Mouse (Mus musculus) spleen, postnatal 36 days (tissue): ENCODE data around the gene Rps15.
A peak's percentile ranks its signal among the peaks of the same experiment; 100 is the strongest.
"Not testable (repeated sequence)": the region's sequence is repeated elsewhere in the genome, so short reads cannot be mapped to it uniquely, and the experiment has no call there.

ENCODE experiments used
- DNase-seq, 2 experiments: peaks; one replicate each; pipeline ENCODE4 v3.0.0; 2022; ENCODE audit warnings: low spot score in 2 of 2, mixed read lengths in 1 of 2

The Rps15 gene

GRCm38 (mm10) chr10:80292251-80293146, at the start of gene Rps15:
Gene Rps15 (plus strand): TSS chr10:80292453.
- peak; percentile 94 for DNase-seq

DNA sequence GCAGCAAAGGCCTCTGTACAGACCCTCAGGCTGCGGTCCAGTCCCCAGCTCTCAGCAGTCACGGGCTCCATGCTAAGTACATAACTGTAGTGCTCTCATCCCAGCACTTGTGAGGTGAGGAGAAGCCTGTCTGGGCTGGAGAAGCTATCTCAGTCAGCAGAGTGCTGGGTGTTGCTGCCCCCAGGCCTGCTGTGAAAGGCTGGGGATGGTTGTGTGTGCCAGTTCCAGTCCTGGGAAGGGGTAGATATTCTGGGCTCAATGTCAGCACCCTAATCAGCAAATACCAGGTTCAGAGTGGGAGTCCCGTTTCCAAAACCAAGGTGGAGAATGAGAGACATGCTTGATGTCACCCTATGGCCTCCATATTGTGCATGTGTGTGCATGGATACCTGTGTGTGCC, 49.6 kb upstream of the Rps15 start:
- no peak for DNase-seq

GRCm38 (mm10) chr10:80244791-80245399, 47.4 kb upstream of the Rps15 start:
- no peak for DNase-seq

GRCm38 (mm10) chr10:80245600-80245999, 46.7 kb upstream of the Rps15 start:
- peak; percentile 70 to 79 for DNase-seq

GRCm38 (mm10) chr10:80247849-80248248, 44.4 kb upstream of the Rps15 start:
- no peak for DNase-seq

- not testable (repeated sequence) for DNase-seq
Measured at GRCm38 (mm10) chr10:80248437-80248836, 43.8 kb upstream of the Rps15 start.

- peak; percentile 93 to 96 for DNase-seq
Measured at GRCm38 (mm10) chr10:80248971-80249640, 43.1 kb upstream of the Rps15 start, which contains the start of gene Ndufs7. Gene Ndufs7 (plus strand): TSS chr10:80249121.

GRCm38 (mm10) chr10:80250059-80250458, 42.2 kb upstream of the Rps15 start:
- DNase-seq = no peak

DNA sequence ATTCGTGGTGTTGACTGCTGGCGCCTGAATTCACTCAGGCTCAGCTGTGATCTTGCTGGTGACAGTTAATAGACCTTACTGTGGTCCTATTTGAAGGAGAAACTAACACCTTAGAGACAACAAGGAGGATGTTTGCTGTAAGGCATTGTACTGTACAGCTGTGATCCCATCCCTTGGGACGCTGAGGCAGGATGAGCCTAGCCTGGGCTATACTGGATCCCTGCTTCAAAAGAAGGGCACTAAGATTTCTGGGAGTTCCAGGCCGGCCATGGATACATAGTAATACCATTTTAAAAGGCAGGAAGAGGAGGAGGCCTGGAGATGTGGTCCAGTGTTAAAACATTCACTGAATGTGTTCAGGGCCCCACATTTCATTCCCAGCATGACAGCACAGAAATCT, 41.7 kb upstream of the Rps15 start:
- DNase-seq = no peak

GRCm38 (mm10) chr10:80252011-80252410, 40.2 kb upstream of the Rps15 start:
- DNase-seq = no peak

DNA sequence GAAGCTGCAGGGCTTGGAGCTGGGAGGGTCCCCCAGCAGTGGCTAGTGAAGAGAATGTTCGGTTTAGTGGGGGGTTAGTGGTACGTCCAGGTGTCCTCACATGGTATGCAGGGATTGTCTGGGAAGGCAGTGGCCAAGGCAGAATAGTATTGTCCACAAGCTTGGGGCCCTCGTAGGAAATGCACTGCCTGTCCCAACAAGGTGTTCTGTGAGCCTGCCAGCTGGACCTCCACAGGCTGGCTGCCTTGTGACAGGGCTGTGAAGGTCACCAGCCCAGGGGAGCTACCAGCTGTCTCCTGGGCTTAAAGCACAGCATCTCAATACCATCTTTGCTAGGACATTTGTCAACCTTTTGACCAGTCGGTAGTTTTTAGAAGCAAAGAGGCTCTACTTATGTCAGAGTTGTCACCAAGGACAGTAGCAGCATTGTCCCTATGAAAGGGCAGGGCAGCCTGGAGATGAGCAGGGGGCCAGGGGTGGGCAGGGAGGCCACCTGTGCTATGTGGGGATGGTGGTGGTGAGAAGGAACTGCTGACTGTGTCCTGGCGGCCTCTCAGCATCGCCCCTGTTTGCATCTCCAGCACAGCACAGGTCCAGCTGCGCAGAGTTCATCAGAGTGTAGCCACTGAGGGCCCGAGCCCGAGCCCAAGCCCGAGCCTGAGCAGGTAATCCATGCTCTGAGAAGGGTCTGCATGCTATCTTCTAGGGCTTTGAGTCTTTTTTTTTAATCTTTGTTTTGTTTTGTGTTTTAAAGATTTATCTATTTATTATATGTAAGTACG, 39.6 kb upstream of the Rps15 start:
- DNase-seq = no peak

- no peak for DNase-seq
Measured at GRCm38 (mm10) chr10:80253551-80253950, 38.7 kb upstream of the Rps15 start.

DNA sequence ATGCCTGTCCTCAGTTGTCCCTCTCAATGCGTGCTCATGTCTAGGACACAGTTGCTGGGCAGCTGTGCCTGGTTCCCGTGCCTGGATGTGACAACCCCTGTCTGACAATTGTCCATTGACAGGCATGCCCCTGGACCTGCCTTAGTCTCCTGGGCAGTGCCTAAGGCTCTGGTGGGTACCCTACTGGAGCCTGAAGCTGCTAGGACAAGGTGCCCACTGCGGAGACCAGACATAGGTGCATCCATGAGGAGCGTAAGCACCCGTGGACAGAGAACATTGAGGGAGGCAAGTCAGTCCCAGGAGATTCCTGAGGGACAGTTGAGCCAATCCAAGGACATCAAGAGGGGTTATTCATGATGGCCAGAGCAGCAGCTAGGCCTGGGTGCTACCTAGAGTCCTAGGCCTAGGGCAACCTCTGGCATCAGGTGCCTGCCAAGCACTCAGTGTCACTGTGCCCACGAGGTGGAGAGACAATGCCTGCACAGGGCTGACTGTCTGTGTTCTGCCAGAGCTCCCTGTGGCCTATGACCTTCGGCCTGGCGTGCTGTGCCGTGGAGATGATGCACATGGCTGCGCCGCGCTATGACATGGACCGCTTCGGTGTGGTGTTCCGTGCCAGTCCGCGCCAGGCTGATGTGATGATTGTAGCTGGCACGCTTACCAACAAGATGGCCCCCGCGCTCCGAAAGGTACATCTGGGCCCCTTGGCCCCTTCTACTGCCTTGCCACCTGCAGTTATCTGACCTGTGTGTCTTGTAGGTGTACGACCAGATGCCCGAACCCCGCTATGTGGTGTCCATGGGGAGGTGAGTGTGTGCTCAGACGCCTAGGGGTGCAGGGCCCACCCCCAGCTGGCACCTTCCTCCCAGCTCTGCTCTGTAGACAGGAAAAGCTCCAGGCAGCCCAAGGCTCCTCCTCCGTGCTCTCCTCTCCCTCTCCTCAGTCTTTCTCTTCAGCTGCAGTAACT, 37.6 kb upstream of the Rps15 start:
- DNase-seq = no peak

DNA sequence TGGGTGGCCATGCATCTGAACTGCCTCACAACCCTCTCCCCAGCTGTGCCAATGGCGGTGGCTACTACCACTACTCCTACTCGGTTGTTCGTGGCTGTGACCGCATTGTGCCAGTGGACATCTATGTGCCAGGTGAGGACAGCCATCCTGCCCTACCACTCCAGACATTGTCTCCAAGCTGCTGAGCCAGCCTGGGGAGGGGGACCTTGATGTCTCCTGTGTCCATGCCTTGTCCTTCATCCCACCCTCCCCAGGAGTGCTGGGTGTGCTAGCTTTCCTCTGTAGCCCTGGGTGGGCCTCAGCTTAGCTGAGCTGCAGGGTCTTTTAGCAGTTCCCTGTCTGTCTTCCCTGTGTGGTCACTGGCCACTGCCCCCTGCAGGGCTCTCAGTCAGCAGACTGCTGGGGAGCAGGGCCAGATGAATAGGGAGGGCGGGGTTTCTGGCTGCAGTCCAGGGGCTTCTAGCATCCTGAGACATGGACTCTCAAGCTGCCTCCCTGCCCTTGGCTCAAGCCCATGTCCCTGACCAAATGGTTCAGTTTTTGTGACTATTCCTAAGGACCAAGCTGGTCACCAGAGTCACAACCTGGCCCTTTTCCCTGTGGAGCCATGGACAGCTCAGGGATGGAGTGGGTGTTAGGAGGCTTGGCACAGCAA, 36.2 kb upstream of the Rps15 start:
- DNase-seq = no peak

DNA sequence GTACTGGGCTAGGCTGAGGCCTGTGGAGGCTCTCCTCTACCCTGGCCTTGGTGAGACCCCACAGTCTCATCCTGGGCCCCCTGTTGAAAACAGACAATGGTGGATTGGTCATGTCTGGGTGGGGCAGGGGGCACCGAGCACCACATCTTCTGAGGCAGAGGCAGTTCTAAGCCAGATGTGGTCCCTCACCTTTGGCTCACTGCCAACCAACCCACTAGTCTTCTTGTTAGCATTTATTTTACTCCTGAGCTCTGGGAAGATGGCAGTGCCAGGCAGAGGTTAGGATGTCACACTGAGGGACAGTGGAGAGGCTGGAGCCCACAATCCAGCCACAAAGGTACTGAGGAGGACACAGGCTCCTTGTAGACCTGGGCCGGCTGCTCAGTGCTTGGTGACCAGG, 34.3 kb upstream of the Rps15 start:
- no peak for DNase-seq

DNA sequence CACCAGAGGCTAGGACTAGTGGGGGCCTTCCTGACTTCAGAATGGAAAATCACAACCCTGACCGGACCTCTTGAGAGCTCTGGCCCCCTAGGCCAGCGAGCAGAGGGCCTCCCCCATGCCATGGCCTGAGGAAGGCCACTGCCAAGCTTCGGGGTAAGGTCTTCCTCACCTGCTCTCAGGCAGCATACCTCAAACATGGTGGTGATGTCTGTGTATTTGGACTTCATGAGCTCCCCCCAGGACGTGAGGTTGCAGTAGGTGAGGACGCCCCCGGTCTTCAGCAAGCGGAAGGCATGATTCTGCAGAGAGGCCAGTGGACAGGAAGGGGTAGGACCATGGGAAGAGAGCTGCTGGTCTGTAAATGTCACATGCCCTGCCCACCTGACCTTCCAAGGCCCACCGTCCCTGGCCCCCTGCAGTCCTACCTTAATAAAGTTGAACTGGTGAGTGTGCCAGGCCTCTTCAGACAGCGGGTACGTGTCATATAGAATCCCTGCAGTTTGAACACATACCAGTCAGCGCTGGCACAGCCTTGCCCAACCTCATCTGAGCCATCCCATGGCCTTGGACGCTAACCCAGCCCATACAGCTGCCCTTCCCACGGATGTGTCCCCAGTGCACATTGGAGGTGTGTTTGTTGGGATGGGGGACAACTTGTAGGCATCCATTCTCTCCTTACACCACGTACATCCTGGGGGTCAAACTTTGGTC, 33.3 kb upstream of the Rps15 start:
- no peak for DNase-seq

GRCm38 (mm10) chr10:80259463-80259805, 32.8 kb upstream of the Rps15 start:
- DNase-seq = no peak

- no peak for DNase-seq
Measured at GRCm38 (mm10) chr10:80259861-80260641, 32.2 kb upstream of the Rps15 start.
